Mouse (Mus musculus) limb, embryonic 14.5 days (tissue): ENCODE measurements at regions not wholly inside any gene's neighbourhood (a gene's known extent, or its start where the extent isn't known, plus 50 kb on each side); places are given as distances from the start of the nearest gene placed in this dataset.

Experiments used
- ATAC-seq: fragments of 200-750 bp; cut with Nextera tagmentation; 2 replicates; pipeline ENCODE4 v1.8.0; 2017; ENCODE audit warnings: low read depth, moderate number of reproducible peaks, moderate TSS enrichment; ENCODE audit not compliant: low FRiP score
- DNase-seq: peaks from one replicate; pipeline ENCODE4 v3.0.0-alpha.2; 2015; ENCODE audit warnings: low spot score
- H3K27ac ChIP-seq: fragments of 300-500 bp; sonication (generic); replicated peaks from 2 replicates; pipeline ENCODE4 v1.5.1; 2014; ENCODE audit warnings: low read depth, mild to moderate bottlenecking, low read length, moderate library complexity, mixed read lengths
- H3K27me3 ChIP-seq: fragments of 300-500 bp; sonication (generic); 2 replicates; pipeline ENCODE4 v1.6.1; 2014; ENCODE audit warnings: low read length, mixed read lengths; ENCODE audit not compliant: control insufficient read depth, insufficient read depth
- H3K36me3 ChIP-seq: fragments of 300-500 bp; sonication (generic); 2 replicates; pipeline ENCODE4 v1.6.1; 2014; ENCODE audit warnings: mild to moderate bottlenecking, low read length, moderate library complexity, mixed read lengths; ENCODE audit not compliant: control insufficient read depth, insufficient read depth
- H3K4me1 ChIP-seq: fragments of 300-500 bp; sonication (generic); 2 replicates; pipeline ENCODE4 v1.6.1; 2014; ENCODE audit warnings: antibody characterized with exemption, low read length, mixed read lengths; ENCODE audit not compliant: control insufficient read depth, insufficient read depth
- H3K4me2 ChIP-seq: fragments of 300-500 bp; sonication (generic); replicated peaks from 2 replicates; pipeline ENCODE4 v1.6.1; 2014; ENCODE audit warnings: low read depth, mild to moderate bottlenecking, low read length, moderate library complexity; ENCODE audit not compliant: severe bottlenecking
- H3K4me3 ChIP-seq: fragments of 300-500 bp; sonication (generic); replicated peaks from 2 replicates; pipeline ENCODE4 v1.5.1; 2014; ENCODE audit warnings: low read length
- H3K9ac ChIP-seq: fragments of 300-500 bp; sonication (generic); 2 replicates; pipeline ENCODE4 v1.6.1; 2014; ENCODE audit warnings: mild to moderate bottlenecking, low read depth, low read length, moderate library complexity; ENCODE audit not compliant: severe bottlenecking
- H3K9me3 ChIP-seq: fragments of 300-500 bp; sonication (generic); 2 replicates; pipeline ENCODE4 v1.6.1; 2016; ENCODE audit warnings: low read length; ENCODE audit not compliant: control insufficient read depth
- POLR2A ChIP-seq: fragments of 200-500 bp; IDR thresholded peaks from 2 replicates; pipeline ENCODE4 v1.8.0; 2012; ENCODE audit warnings: inconsistent platforms, mild to moderate bottlenecking, moderate library complexity, borderline replicate concordance; ENCODE audit not compliant: insufficient read depth, insufficient read length; ENCODE audit errors: extremely low read depth
- WGBS: fragments of 180-500 bp; shearing (Covaris S2); extraction: QIAGEN DNeasy Blood & Tissue Kit; methylation state at CpG from one replicate; pipeline ENCODE4 v1.1.7; 2014; 5-methylcytosine and 5-hydroxymethylcytosine counted together

DNA sequence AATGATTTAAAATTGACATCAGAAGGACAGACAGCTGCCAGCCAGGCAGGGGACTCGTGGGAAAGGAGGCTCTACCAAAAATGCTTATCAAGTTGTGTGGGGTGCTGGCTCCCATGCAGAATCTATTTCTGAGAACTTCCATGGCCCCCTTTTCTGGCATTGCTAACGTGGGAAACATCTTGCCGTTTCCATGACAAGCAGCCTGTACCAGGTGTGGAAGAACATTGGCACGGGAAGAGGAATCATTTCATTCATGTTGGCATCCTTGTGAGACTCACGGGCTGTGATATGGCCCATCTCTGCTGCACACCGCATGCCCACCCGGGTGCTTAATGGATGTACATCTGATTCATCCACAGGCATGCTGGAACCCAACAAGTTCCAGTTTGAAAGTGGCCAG, 76.9 kb upstream of the Sox2 start:
- no peaks in the 10 kb centered on the region for H3K36me3 ChIP-seq
- H3K4me1 ChIP-seq = 0 out of 2 replicates have a peak, but pooled peaks cover 4% of the 10 kb centered on the region
- TF ChIP-seq POLR2A = no peak
- no peak overlapping the region for H3K4me2 ChIP-seq
- no peak overlapping the region for H3K27ac ChIP-seq
- no peaks in the 10 kb centered on the region for H3K27me3 ChIP-seq
- WGBS = 92% methylated on average over 7 of the region's 7 CpGs
- ATAC-seq (no peak), DNase-seq (no peak)
- H3K4me3 ChIP-seq = no peak overlapping the region
- H3K9ac ChIP-seq = no peak overlapping the region
- no peaks in the 10 kb centered on the region for H3K9me3 ChIP-seq

DNA sequence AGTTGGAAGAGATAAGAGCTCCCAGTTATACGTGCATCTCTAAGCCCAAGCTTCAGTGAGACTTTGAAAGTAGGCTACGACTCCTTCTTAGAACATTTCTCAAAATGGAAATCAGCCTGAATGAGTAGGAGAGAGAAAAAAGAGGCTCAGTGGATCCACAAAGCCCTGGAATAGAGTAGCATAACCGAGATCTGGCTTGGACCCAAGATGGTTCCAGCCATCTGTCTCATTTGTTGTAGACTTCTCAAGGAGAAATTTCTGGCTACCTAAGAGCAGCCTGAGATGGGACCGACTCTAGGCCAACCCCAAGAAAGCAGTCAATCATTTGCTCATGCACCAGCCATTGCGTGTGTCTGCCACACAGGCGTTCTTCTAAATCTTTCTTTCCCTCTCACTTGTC, 78.1 kb upstream of the Sox2 start:
- H3K9ac ChIP-seq = no peak overlapping the region
- no peaks in the 10 kb centered on the region for H3K36me3 ChIP-seq
- H3K4me1 ChIP-seq = 0 out of 2 replicates have a peak, but pooled peaks cover 4% of the 10 kb centered on the region
- no peak overlapping the region for H3K4me2 ChIP-seq
- H3K9me3 ChIP-seq = no peaks in the 10 kb centered on the region
- H3K27ac ChIP-seq = no peak overlapping the region
- H3K4me3 ChIP-seq = no peak overlapping the region
- WGBS = 85% methylated on average over 6 of the region's 6 CpGs
- no peak for TF ChIP-seq POLR2A
- no peaks in the 10 kb centered on the region for H3K27me3 ChIP-seq
- DNase-seq (no peak), ATAC-seq (no peak)

DNA sequence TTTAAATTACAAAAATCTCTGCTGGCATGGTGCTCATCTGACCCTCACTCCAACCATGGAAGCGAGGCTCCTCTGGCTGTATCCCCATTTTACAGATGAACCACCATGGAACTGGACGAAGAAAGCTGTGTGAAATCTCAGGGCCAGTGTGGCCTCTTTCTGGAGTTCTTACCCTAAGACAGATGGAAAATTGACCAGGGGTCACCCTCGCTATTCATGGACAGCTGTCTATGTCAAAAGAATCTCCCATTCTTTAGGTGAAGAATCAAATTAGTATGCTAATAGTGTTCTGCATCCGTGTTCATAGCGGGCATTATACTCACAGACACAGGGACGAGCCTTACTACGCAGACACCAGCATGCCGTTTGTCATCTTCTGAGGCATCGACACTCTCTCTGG, 78.6 kb upstream of the Sox2 start:
- ATAC-seq (no peak), DNase-seq (no peak)
- H3K27me3 ChIP-seq = no peaks in the 10 kb centered on the region
- TF ChIP-seq POLR2A = no peak
- 0 out of 2 replicates have a peak, but pooled peaks cover 4% of the 10 kb centered on the region for H3K4me1 ChIP-seq
- H3K36me3 ChIP-seq = no peaks in the 10 kb centered on the region
- no peak overlapping the region for H3K9ac ChIP-seq
- no peaks in the 10 kb centered on the region for H3K9me3 ChIP-seq
- H3K4me3 ChIP-seq = no peak overlapping the region
- no peak overlapping the region for H3K27ac ChIP-seq
- WGBS = 92% methylated on average over 9 of the region's 9 CpGs
- H3K4me2 ChIP-seq = no peak overlapping the region

DNA sequence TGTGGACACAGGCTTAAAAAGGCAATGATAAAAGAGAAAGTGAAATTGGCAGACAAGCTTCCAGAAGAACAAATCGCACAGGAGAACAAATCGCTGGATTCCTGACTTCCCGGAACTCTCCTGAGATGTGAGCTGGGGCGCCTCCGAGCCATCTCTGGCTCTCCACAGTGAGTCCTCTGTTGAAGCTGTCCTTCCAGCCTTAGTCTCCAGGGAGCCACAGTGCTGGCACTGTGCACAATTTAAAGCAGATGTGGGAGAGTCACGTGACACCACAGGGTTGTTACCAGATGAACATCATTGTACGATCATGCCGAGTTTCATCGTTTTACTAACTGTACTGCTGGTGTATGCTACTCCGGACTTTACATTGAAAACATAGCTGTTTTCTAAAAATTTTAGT, 80.2 kb upstream of the Sox2 start:
- H3K27ac ChIP-seq = no peak overlapping the region
- ATAC-seq = peak; percentile 63
- peak overlapping the region; percentile 19; the same call in 1 of the 2 replicates for H3K4me2 ChIP-seq
- H3K9ac ChIP-seq = no peak overlapping the region
- H3K36me3 ChIP-seq = no peaks in the 10 kb centered on the region
- peak; percentile 45 for DNase-seq
- TF ChIP-seq POLR2A = no peak
- H3K27me3 ChIP-seq = no peaks in the 10 kb centered on the region
- 0 out of 2 replicates have a peak, but pooled peaks cover 4% of the 10 kb centered on the region for H3K4me1 ChIP-seq
- no peaks in the 10 kb centered on the region for H3K9me3 ChIP-seq
- no peak overlapping the region for H3K4me3 ChIP-seq
- 37% methylated on average over 10 of the region's 10 CpGs for WGBS

DNA sequence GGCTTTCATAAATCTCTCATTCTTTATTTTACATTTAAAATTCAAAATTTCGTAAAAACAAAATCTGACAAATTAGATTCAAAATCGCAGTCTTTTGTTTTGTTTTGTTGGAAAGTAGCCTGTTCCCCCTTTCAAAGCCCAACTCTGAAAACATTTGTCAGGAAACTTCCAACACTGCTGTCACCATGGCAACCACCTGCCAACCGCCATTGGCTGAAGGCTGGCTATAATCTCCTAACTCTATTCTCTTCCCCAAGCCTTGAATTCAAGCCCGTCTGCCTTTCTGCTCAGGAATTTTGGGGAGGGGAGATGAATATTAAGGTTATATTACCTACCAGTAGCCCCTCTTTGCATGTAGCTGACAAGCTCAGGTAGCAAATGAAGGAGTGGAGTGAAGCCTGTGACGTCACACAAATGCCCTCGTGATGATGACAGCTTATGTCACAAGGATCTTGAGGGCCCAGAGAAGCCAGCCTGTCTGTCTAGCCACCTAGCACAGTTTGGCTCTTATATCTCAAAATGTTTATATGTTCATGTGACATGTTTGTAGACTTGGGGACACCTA, 82.0 kb upstream of the Sox2 start:
- H3K27ac ChIP-seq = no peak overlapping the region
- TF ChIP-seq POLR2A = no peak
- ATAC-seq = no peak

More for the DNA sequence above, 82.0 kb upstream of the Sox2 start:
- Histone ChIP-seq H3K9me3 (no peaks in the 10 kb centered on the region), H3K4me3 (no peak overlapping the region), H3K9ac (no peak overlapping the region), H3K4me1 (0 out of 2 replicates have a peak, but pooled peaks cover 4% of the 10 kb centered on the region), H3K36me3 (no peaks in the 10 kb centered on the region), H3K27me3 (no peaks in the 10 kb centered on the region), H3K4me2 (no peak overlapping the region)
- WGBS = 63% methylated on average over 6 of the region's 6 CpGs
- DNase-seq = no peak
